Mouse (Mus musculus) heart, embryonic 10.5 days (tissue): ENCODE measurements around the gene Tfeb. TPM values are rescaled to one million over a fixed set of nuclear protein-coding genes. Genes with fewer than 3 reads are reported as not detected.

Source experiments
- DNase-seq: peaks from one replicate; pipeline ENCODE4 v3.0.0-alpha.2; 2017; ENCODE audit warnings: low spot score
- H3K27ac ChIP-seq: fragments of 300-500 bp; sonication (generic); 2 replicates; pipeline ENCODE4 v1.5.1; 2016; ENCODE audit warnings: mild to moderate bottlenecking
- H3K27me3 ChIP-seq: fragments of 300-500 bp; sonication (generic); 2 replicates; pipeline ENCODE4 v1.6.1; 2016; ENCODE audit warnings: mild to moderate bottlenecking; ENCODE audit not compliant: poor library complexity, insufficient read depth, severe bottlenecking
- H3K36me3 ChIP-seq: fragments of 300-500 bp; sonication (generic); 2 replicates; pipeline ENCODE4 v1.6.1; 2016; ENCODE audit warnings: mild to moderate bottlenecking, moderate library complexity
- H3K4me1 ChIP-seq: fragments of 300-500 bp; sonication (generic); 2 replicates; pipeline ENCODE4 v1.6.1; 2016; ENCODE audit warnings: mild to moderate bottlenecking
- H3K4me3 ChIP-seq: fragments of 300-500 bp; sonication (generic); 2 replicates; pipeline ENCODE4 v1.5.1; 2016; ENCODE audit warnings: mild to moderate bottlenecking, moderate library complexity
- H3K9me3 ChIP-seq: fragments of 300-500 bp; sonication (generic); 2 replicates; pipeline ENCODE4 v1.6.1; 2016; ENCODE audit warnings: mild to moderate bottlenecking, moderate library complexity
- WGBS: fragments of 180-500 bp; shearing (Covaris S2); methylation state at CpG from one replicate; pipeline ENCODE4 v1.1.7; 2016; 5-methylcytosine and 5-hydroxymethylcytosine counted together
- polyA plus RNA-seq: library from polyadenylated mRNA; unstranded; fragments of >200 nt; fragmentation: Nextera tagmentation; extraction: Ambion mirVana; gene quantifications from 2 replicates; pipeline ENCODE4 v1.2.1, GENCODE M21; 2016

Gene Tfeb
- polyA plus RNA-seq, 1 experiment from 2014 or later = 15.3 TPM

DNA sequence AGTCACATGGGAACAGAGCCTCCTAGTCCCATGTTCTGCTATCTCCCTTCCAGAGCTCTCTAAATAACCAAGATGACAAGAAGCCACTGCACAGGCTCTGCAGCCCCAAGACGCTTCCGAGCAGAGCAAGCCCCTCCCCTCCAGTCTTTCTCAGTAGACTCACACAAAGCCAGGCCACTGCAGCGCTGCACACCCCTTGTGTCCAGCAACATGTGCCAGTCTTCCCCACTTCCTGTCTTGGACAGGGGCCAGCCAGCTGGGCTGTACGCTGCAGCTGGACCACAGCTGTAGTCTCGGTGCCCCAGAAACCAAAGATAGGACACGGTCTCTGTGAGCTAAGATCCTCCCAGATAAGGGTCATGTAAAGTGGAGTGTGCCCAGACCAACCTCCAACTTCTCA lies 101.0 kb downstream of the Tfeb start:
- 42% methylated on average over 6 of the region's 6 CpGs for WGBS
- Histone ChIP-seq H3K9me3 (no peaks in the 10 kb centered on the region), H3K27ac (peak overlapping the region; percentile 57; the same call in 1 of the 2 replicates), H3K4me3 (no peak overlapping the region), H3K4me1 (peaks cover 37% of the 10 kb centered on the region), H3K36me3 (no peaks in the 10 kb centered on the region), H3K27me3 (peaks cover 35% of the 10 kb centered on the region)
- no peak for DNase-seq

DNA sequence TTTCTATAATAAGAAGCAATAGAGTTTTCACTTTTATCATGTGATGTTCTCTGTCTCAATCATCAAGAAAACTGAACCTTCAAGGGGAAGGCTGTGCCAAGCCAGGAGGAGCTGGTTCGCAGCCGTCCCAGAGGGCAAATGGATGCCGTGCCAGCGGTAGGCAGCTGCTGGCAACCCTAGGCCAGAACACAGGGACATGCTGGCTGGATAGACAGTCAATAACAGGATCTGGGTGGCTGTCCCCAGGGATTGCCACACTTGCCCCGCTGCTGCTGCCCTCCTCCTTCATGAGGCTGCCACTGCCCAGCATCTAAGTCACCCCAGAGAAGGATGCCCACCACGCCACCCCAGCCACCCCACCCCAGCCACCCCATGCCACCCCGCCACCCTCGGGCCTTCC lies 104.7 kb downstream of the Tfeb start:
- H3K27ac ChIP-seq = no peak overlapping the region
- H3K4me3 ChIP-seq = no peak overlapping the region
- peaks cover 18% of the 10 kb centered on the region for H3K4me1 ChIP-seq
- WGBS = 85% methylated on average over 8 of the region's 8 CpGs
- no peaks in the 10 kb centered on the region for H3K36me3 ChIP-seq
- no peak for DNase-seq
- peaks cover 5% of the 10 kb centered on the region for H3K27me3 ChIP-seq
- H3K9me3 ChIP-seq = 0 out of 2 replicates have a peak, but pooled peaks cover 5% of the 10 kb centered on the region

Other genes starting within 250 kb of the Tfeb start
- gene Taf8, start 234.7 kb upstream of the Tfeb start, polyA plus RNA-seq = 23.0 and 28.5 TPM in 2 replicates
- 552 and 644 TPM in 2 replicates for gene Ccnd3, start 232.0 kb upstream of the Tfeb start, polyA plus RNA-seq
- gene Bysl, start 125.5 kb upstream of the Tfeb start, polyA plus RNA-seq = 37.0 and 43.0 TPM in 2 replicates
- 36.5 and 42.8 TPM in 2 replicates for gene Med20, start 125.4 kb upstream of the Tfeb start, polyA plus RNA-seq
- gene Gm20517, start 125.4 kb upstream of the Tfeb start, polyA plus RNA-seq = 1.6 and 2.1 TPM in 2 replicates
- gene Usp49, start 106.3 kb upstream of the Tfeb start, polyA plus RNA-seq = 3.2 and 4.5 TPM in 2 replicates
- gene Tomm6, start 48.6 kb upstream of the Tfeb start, polyA plus RNA-seq = 320 and 356 TPM in 2 replicates
- gene Frs3, start 48.0 kb upstream of the Tfeb start, polyA plus RNA-seq = 4.6 and 5.2 TPM in 2 replicates
- gene Gm21981, start 42.6 kb upstream of the Tfeb start, polyA plus RNA-seq = 0.14 and 0.16 TPM in 2 replicates
- 0.79 TPM in 1 of 2 replicates, not detected in the other for gene Prickle4, start 42.3 kb upstream of the Tfeb start, polyA plus RNA-seq
- gene Pgc, start 10.2 kb upstream of the Tfeb start, polyA plus RNA-seq = 0.49 and 0.67 TPM in 2 replicates
- 15.3 and 17.7 TPM in 2 replicates for gene Mdfi, start 97.7 kb downstream of the Tfeb start, polyA plus RNA-seq
- gene Foxp4, start 187.6 kb downstream of the Tfeb start, polyA plus RNA-seq = 12.4 and 27.3 TPM in 2 replicates